Mouse (Mus musculus) lung, postnatal 0 days (tissue): ENCODE results near the gene Micu2.

Experiments
- CTCF ChIP-seq: IDR thresholded peaks from 2 replicates; pipeline ENCODE4 v1.5.1; 2016; ENCODE audit warnings: antibody characterized with exemption, mild to moderate bottlenecking
- EP300 ChIP-seq: IDR thresholded peaks from 2 replicates; pipeline ENCODE4 v1.6.1; 2016; ENCODE audit warnings: antibody characterized with exemption, mild to moderate bottlenecking, control low read depth

DNA sequence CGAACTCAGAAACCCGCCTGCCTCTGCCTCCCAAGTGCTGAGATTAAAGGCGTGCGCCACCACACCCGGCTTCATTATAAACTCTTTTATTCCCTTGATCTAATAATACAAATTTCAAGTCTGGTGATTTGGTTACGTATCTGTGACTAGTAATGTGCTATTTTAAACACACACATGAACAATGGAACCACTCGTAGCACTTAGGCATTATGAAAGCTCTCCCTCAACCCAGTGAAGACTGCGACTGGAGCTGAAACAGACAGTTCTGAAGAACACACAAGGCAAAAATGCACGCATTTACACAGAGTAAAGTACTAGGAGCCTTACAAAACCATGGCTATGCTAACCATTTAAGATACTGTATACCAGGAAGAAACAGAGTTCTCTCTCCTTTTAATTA, 121.1 kb downstream of the Micu2 start:
- no peak for TF ChIP-seq EP300
- no peak for TF ChIP-seq CTCF
